In genomic region chr11:113363739-113364138, GRCm38 (mm10) we compare ENCODE assay signal across 25 mouse cellular contexts.
DNase-seq lines count a peak whose midpoint lies in the region.
"Had no signal": no experiment of that assay in that cellular context is flagged by ENCODE, and none has a peak within 500 bp of the region (broad histone marks: within the 10 kb centered on the region; RNA-seq: fewer than 3 reads in every experiment).

No protein-coding gene starts in this region.

- peaks cover 4% of the 10 kb centered on the region; the same call in 1 of the 2 replicates for H3K9me3 ChIP-seq in heart, embryonic 10.5 days
- H3K9me3 ChIP-seq: forebrain, embryonic 15.5 days; heart, embryonic 15.5 days; limb, embryonic 10.5 days; limb, embryonic 15.5 days; liver, embryonic 13.5 days; neural tube, embryonic 12.5 days had no signal

- peaks cover 8% of the 10 kb centered on the region; the same call in 1 of the 2 replicates for H3K36me3 ChIP-seq in heart, embryonic 10.5 days
- H3K36me3 ChIP-seq: forebrain, embryonic 15.5 days; heart, embryonic 15.5 days; limb, embryonic 10.5 days; limb, embryonic 15.5 days; neural tube, embryonic 12.5 days had no signal

- 0 out of 2 replicates have a peak overlapping the region, but pooled peaks have one; percentile 29 for H3K27ac ChIP-seq in heart, embryonic 10.5 days
- H3K27ac ChIP-seq: forebrain, embryonic 15.5 days; heart, embryonic 15.5 days; kidney, postnatal 0 days; limb, embryonic 10.5 days; limb, embryonic 15.5 days; liver, embryonic 13.5 days; macrophage; neural tube, embryonic 12.5 days had no signal

- DNase-seq in cerebellum, postnatal 14 days, result peak; percentile 25 to 35
- DNase-seq in cerebellum, adult 11 months, result no peak
- DNase-seq in heart, embryonic 10.5 days (ENCODE audit: low spot score), result no peak
- no peak for DNase-seq in heart, adult 8-10 months (ENCODE audit: low spot score)
- DNase-seq in retina, postnatal 1 day, result peak; percentile 33
- DNase-seq in retina, embryonic 14.5 days (ENCODE audit: low spot score), result no peak
- DNase-seq in urinary bladder, postnatal 25 days (ENCODE audit: low spot score), result no peak
- DNase-seq: adrenal gland, postnatal 14 days; cerebellum, adult 8-10 months; gastrocnemius, postnatal 10 days; kidney, adult 8-10 months; kidney, postnatal 4 days; layer of hippocampus, postnatal 36 days; liver, embryonic 13.5 days; lung, adult 18-20 months; thymus, adult 2 months; thymus, postnatal 36 days had no signal

- WGBS in heart, embryonic 10.5 days, result 36% methylated on average over 13 of the region's 13 CpGs

- H3K4me1 ChIP-seq in heart, embryonic 10.5 days, result peaks cover 34% of the 10 kb centered on the region
- H3K4me1 ChIP-seq: forebrain, embryonic 15.5 days; liver, embryonic 13.5 days had no signal

- H3K4me3 ChIP-seq in heart, embryonic 10.5 days, result no peak overlapping the region
- H3K4me3 ChIP-seq: forebrain, embryonic 15.5 days; heart, embryonic 15.5 days; limb, embryonic 10.5 days; limb, embryonic 15.5 days; liver, embryonic 13.5 days; myocyte; neural tube, embryonic 12.5 days had no signal

- no peaks in the 10 kb centered on the region for H3K27me3 ChIP-seq in heart, embryonic 10.5 days (ENCODE audit: insufficient read depth, poor library complexity, severe bottlenecking)
- H3K27me3 ChIP-seq: forebrain, embryonic 15.5 days; heart, embryonic 15.5 days; limb, embryonic 15.5 days; liver, embryonic 13.5 days; neural tube, embryonic 12.5 days had no signal

Comparison
In these comparisons a context has a peak if more than half of its experiments do, and no peak if none do; other contexts are left out.
1. DNase-seq: peak in cerebellum, postnatal 14 days (2 of 2) and retina, postnatal 1 day (single experiment); none in cerebellum, adult 11 months (single experiment), heart, embryonic 10.5 days (single experiment), heart, adult 8-10 months (single experiment), retina, embryonic 14.5 days (single experiment) and urinary bladder, postnatal 25 days (single experiment).